Mouse (Mus musculus) brain, embryonic 14.5 days (tissue): Measurements from ENCODE around the gene Zbtb20.

Experiments
- CTCF ChIP-seq: fragments of 200-500 bp; IDR thresholded peaks from 2 replicates; pipeline ENCODE4 v1.5.1; 2012; ENCODE audit warnings: inconsistent platforms, mild to moderate bottlenecking, moderate library complexity, borderline replicate concordance; ENCODE audit not compliant: insufficient read depth, insufficient read length; ENCODE audit errors: extremely low read depth
- POLR2A ChIP-seq: fragments of 200-500 bp; IDR thresholded peaks from 2 replicates; pipeline ENCODE4 v1.6.1; 2012; ENCODE audit warnings: mild to moderate bottlenecking, inconsistent platforms, borderline replicate concordance; ENCODE audit not compliant: poor library complexity, insufficient read depth, insufficient read length, severe bottlenecking; ENCODE audit errors: extremely low read depth

DNA sequence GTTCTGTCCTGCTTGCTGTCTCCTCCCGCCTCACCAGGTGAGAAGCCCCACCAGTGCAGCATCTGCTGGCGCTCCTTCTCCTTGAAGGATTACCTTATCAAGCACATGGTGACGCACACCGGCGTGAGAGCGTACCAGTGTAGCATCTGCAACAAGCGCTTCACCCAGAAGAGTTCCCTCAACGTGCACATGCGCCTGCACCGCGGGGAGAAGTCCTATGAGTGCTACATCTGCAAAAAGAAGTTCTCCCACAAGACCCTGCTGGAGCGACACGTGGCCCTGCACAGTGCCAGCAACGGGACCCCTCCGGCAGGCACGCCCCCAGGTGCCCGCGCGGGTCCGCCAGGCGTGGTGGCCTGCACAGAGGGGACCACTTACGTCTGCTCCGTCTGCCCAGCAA is 742.6 kb downstream of the Zbtb20 start:
- no peak for TF ChIP-seq POLR2A
- no peak for TF ChIP-seq CTCF
